ENCODE assay signal across 9 mouse cellular contexts in the genomic region with DNA sequence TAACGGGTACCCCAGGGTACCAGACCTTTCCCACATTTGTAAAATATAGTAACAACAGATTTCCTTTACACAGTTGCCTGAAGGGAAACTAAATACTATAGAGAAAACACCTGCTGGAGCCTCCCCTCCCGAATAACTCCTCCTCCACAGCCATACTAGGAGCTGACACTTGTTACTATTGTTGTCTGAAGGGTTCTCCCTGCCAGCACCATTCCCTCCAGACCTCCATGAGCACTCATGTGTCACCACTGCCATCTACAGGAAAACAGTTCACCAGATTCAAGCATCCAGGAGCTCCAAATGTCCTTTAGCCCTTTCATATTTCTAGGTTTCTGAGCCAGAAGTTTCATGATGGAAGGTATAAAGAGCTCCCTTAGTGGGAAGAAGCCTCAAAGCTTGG. TPM values are rescaled to one million over a fixed set of nuclear protein-coding genes. Genes with fewer than 3 reads are reported as not detected.
DNase-seq lines count a peak whose midpoint lies in the region; ATAC-seq and TF ChIP-seq lines count a peak whose summit lies in the region.
"Had no signal": no experiment of that assay in that cellular context is flagged by ENCODE, and none has a peak within 500 bp of the region (broad histone marks: within the 10 kb centered on the region; RNA-seq: fewer than 3 reads in every experiment).

No protein-coding gene starts in this region.

- H3K9me3 ChIP-seq in hindbrain, embryonic 16.5 days (ENCODE audit: control insufficient read depth, low read length), result no peaks in the 10 kb centered on the region
- no peaks in the 10 kb centered on the region for H3K9me3 ChIP-seq in limb, embryonic 10.5 days (replicated peaks)
- H3K9me3 ChIP-seq in midbrain, postnatal 0 days (ENCODE audit: low read length), result no peaks in the 10 kb centered on the region
- H3K9me3 ChIP-seq: embryonic facial prominence, embryonic 12.5 days had no signal

- H3K4me3 ChIP-seq in hindbrain, embryonic 16.5 days (ENCODE audit: low read length), result no peak overlapping the region
- H3K4me3 ChIP-seq in limb, embryonic 10.5 days, result no peak overlapping the region
- no peak overlapping the region for H3K4me3 ChIP-seq in midbrain, postnatal 0 days (ENCODE audit: low read depth, low read length)
- H3K4me3 ChIP-seq: embryonic facial prominence, embryonic 12.5 days had no signal

- H3K27me3 ChIP-seq in hindbrain, embryonic 16.5 days (replicated peaks; ENCODE audit: control insufficient read depth, insufficient read depth, low read length), result no peaks in the 10 kb centered on the region
- no peaks in the 10 kb centered on the region for H3K27me3 ChIP-seq in limb, embryonic 10.5 days (ENCODE audit: low read depth, poor library complexity, severe bottlenecking)
- H3K27me3 ChIP-seq in midbrain, postnatal 0 days (ENCODE audit: insufficient read depth, low read length), result no peaks in the 10 kb centered on the region
- H3K27me3 ChIP-seq: embryonic facial prominence, embryonic 12.5 days had no signal

- DNase-seq in ovary, postnatal 14 days (ENCODE audit: low spot score), result peak; percentile 56
- no peak for DNase-seq in ovary, postnatal 10 days (ENCODE audit: low spot score)
- peak; percentile 73 for DNase-seq in cerebellum, adult 8-10 months
- DNase-seq in frontal cortex, postnatal 10 days (ENCODE audit: low spot score in 2 of 2), result peak; percentile 41 to 53
- DNase-seq in limb, embryonic 10.5 days (ENCODE audit: low spot score), result no peak
- DNase-seq in midbrain, postnatal 0 days (ENCODE audit: low spot score), result peak; percentile 91
- DNase-seq in B cell, adult 2 months, result no peak

- H3K4me2 ChIP-seq in hindbrain, embryonic 16.5 days (ENCODE audit: low read length), result no peak overlapping the region
- no peak overlapping the region for H3K4me2 ChIP-seq in midbrain, postnatal 0 days (ENCODE audit: low read depth, low read length, poor library complexity, severe bottlenecking)
- H3K4me2 ChIP-seq: embryonic facial prominence, embryonic 12.5 days had no signal

- no peaks in the 10 kb centered on the region for H3K36me3 ChIP-seq in hindbrain, embryonic 16.5 days (ENCODE audit: control insufficient read depth, insufficient read depth, low read length)
- no peaks in the 10 kb centered on the region for H3K36me3 ChIP-seq in limb, embryonic 10.5 days
- H3K36me3 ChIP-seq in midbrain, postnatal 0 days (ENCODE audit: insufficient read depth, low read length), result no peaks in the 10 kb centered on the region
- H3K36me3 ChIP-seq: embryonic facial prominence, embryonic 12.5 days had no signal

- peaks cover 39% of the 10 kb centered on the region for H3K4me1 ChIP-seq in hindbrain, embryonic 16.5 days (ENCODE audit: control insufficient read depth, insufficient read depth, low read depth, low read length)
- peaks cover 40% of the 10 kb centered on the region for H3K4me1 ChIP-seq in limb, embryonic 10.5 days
- H3K4me1 ChIP-seq in midbrain, postnatal 0 days (ENCODE audit: insufficient read depth, low read length), result peaks cover 17% of the 10 kb centered on the region

- ATAC-seq in hindbrain, embryonic 16.5 days, result peak; percentile 65
- no peak for ATAC-seq in midbrain, postnatal 0 days (ENCODE audit: low FRiP score)

- 29% methylated on average over 2 of the region's 2 CpGs for WGBS in hindbrain, embryonic 16.5 days
- WGBS in limb, embryonic 10.5 days, result 60% methylated on average over 2 of the region's 2 CpGs
- WGBS in midbrain, postnatal 0 days, result 44% methylated on average over 2 of the region's 2 CpGs

- no peak overlapping the region for H3K9ac ChIP-seq in hindbrain, embryonic 16.5 days (ENCODE audit: low read depth, low read length)
- no peak overlapping the region for H3K9ac ChIP-seq in midbrain, postnatal 0 days (replicated peaks; ENCODE audit: low read length, poor library complexity, severe bottlenecking)
- H3K9ac ChIP-seq: embryonic facial prominence, embryonic 12.5 days had no signal

- peak; percentile 90 for TF ChIP-seq CTCF in midbrain, postnatal 0 days (IDR thresholded peaks at IDR 0.05)

- 0 out of 2 replicates have a peak overlapping the region, but pooled peaks have one; percentile 3 for H3K27ac ChIP-seq in hindbrain, embryonic 16.5 days (ENCODE audit: low read depth, low read length)
- H3K27ac ChIP-seq in limb, embryonic 10.5 days, result peak overlapping the region; percentile 54; the same call in 1 of the 2 replicates
- peak overlapping the region; percentile 59 for H3K27ac ChIP-seq in midbrain, postnatal 0 days (ENCODE audit: low read depth, low read length)

RNA-seq across cellular contexts. Expression of gene Tom1l2, which starts 60.0 kb away (rescaled TPM):
- 69.2 and 79.3 TPM in 2 replicates for polyA plus RNA-seq in hindbrain, embryonic 16.5 days (2015; fragmentation: Nextera tagmentation; extraction: Ambion mirVana)
- 12.6 and 18.9 TPM in 2 replicates for polyA plus RNA-seq in limb, embryonic 10.5 days (2016; fragmentation: Nextera tagmentation; extraction: Ambion mirVana)
- 108 and 120 TPM in 2 replicates for total RNA-seq in midbrain, postnatal 0 days (2014; rRNA removed)
- polyA plus RNA-seq in midbrain, postnatal 0 days (2015; fragmentation: Nextera tagmentation; extraction: Ambion mirVana), result 49.4 and 51.6 TPM in 2 replicates

Comparison
In these comparisons a context has a peak if more than half of its experiments do, and no peak if none do; other contexts are left out.
1. DNase-seq: peak in ovary, postnatal 14 days (single experiment), cerebellum, adult 8-10 months (single experiment), frontal cortex, postnatal 10 days (2 of 2) and midbrain, postnatal 0 days (single experiment); none in ovary, postnatal 10 days (single experiment), limb, embryonic 10.5 days (single experiment) and B cell, adult 2 months (0 of 2).
2. H3K27ac ChIP-seq: peak in every context shown above with its lines; median percentile 59 in midbrain, postnatal 0 days; 54 in limb, embryonic 10.5 days; 3 in hindbrain, embryonic 16.5 days.